Mouse (Mus musculus): ENCODE measurements around the gene Phf20.

DNA sequence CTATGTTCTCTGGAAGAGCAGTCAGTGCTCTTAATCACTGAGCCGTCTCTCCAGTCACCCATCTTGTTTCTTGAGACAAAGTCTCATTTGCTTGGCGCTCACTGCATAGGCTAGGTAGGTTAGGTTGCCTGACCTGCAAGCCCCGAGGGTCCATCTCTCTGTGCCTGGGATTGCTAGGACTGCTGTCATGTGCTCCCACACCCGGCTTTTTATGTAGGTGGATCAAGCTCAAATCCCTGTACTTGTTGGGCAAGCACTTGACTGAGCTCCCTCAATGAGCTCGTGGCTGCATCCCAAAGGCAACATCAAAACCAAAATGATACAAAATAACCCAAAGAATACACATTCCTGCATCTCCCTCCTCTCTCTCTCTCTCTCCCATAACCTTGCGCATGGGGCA lies 125.3 kb downstream of the Phf20 start:
- no peak for TF ChIP-seq CTCF (IDR thresholded peaks at IDR 0.05; ENCODE audit: control insufficient read depth, insufficient read depth, low read length)
- no peak for TF ChIP-seq POLR2A (IDR thresholded peaks at IDR 0.05; ENCODE audit: borderline replicate concordance, control insufficient read depth, low read depth, low read length)

Measured in bone marrow, adult 2 months (tissue).